Mouse (Mus musculus) liver, embryonic 13.5 days (tissue): ENCODE measurements around the gene Atp2a1. TPM values are rescaled to one million over a fixed set of nuclear protein-coding genes. Genes with fewer than 3 reads are reported as not detected.
A peak's percentile ranks its signal among the peaks of the same experiment; 100 is the strongest.

Source experiments
- ATAC-seq: fragments of 200-750 bp; cut with Nextera tagmentation; 2 replicates; pipeline ENCODE4 v1.8.0; 2017; ENCODE audit warnings: low read depth, mild to moderate bottlenecking, moderate number of reproducible peaks, moderate library complexity
- DNase-seq: peaks from one replicate; pipeline ENCODE4 v3.0.0; 2022
- H3K27ac ChIP-seq: fragments of 300-500 bp; sonication (generic); 2 replicates; pipeline ENCODE4 v1.5.1; 2015; ENCODE audit warnings: moderate library complexity, mild to moderate bottlenecking, inconsistent platforms
- H3K27me3 ChIP-seq: fragments of 300-500 bp; sonication (generic); 2 replicates; pipeline ENCODE4 v1.6.1; 2015; ENCODE audit warnings: mild to moderate bottlenecking, inconsistent platforms
- H3K36me3 ChIP-seq: fragments of 300-500 bp; sonication (generic); 2 replicates; pipeline ENCODE4 v1.6.1; 2015; ENCODE audit warnings: mild to moderate bottlenecking, inconsistent platforms
- H3K4me1 ChIP-seq: fragments of 300-500 bp; sonication (generic); replicated peaks from 2 replicates; pipeline ENCODE4 v1.6.1; 2015; ENCODE audit warnings: inconsistent platforms
- H3K4me2 ChIP-seq: fragments of 300-500 bp; sonication (generic); 2 replicates; pipeline ENCODE4 v1.6.1; 2015; ENCODE audit warnings: inconsistent platforms, mild to moderate bottlenecking, moderate library complexity
- H3K4me3 ChIP-seq: fragments of 300-500 bp; sonication (generic); replicated peaks from 2 replicates; pipeline ENCODE4 v1.5.1; 2015; ENCODE audit warnings: mild to moderate bottlenecking, inconsistent platforms
- H3K9ac ChIP-seq: fragments of 300-500 bp; sonication (generic); 2 replicates; pipeline ENCODE4 v1.6.1; 2015; ENCODE audit warnings: mild to moderate bottlenecking, inconsistent platforms
- H3K9me3 ChIP-seq: fragments of 300-500 bp; sonication (generic); replicated peaks from 2 replicates; pipeline ENCODE4 v1.6.1; 2016; ENCODE audit warnings: inconsistent platforms
- WGBS: fragments of 180-500 bp; shearing (Covaris S2); methylation state at CpG from one replicate; pipeline ENCODE4 v1.1.7; 2015; ENCODE audit not compliant: insufficient replicate concordance; 5-methylcytosine and 5-hydroxymethylcytosine counted together
- polyA plus RNA-seq: library from polyadenylated mRNA; unstranded; fragments of >200 nt; fragmentation: Nextera tagmentation; extraction: Ambion mirVana; gene quantifications from 2 replicates; pipeline ENCODE4 v1.2.1, GENCODE M21; 2015

The Atp2a1 gene
- polyA plus RNA-seq, result 1.1 and 2.4 TPM in 2 replicates

DNA sequence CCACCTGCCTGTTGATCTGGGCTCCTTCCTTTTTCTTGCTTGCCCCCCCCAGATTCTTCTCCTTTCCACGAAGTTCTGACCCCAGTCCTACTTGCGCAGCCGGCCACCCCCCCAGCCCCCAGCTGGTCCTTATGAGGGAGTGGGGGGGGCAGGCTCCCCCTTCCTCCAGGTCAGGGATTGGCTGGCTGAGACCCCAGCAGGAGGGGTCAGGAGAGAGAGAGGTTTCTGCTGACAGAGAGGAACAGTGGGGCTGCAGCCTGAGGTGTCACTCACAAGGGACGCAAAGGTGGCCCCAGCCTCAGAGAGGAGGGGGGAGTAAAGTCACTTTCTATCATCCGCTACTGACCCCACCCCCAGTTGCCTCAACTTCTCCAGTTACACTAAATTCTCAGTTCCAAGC, at the start of gene Atp2a1:
Atp2a1 (minus strand) TSS at position 105 of the 400 bp plus-strand sequence.
- Histone ChIP-seq H3K9me3 (no peaks in the 10 kb centered on the region), H3K4me3 (no peak within 1 kb of the TSS), H3K4me1 (peaks cover 42% of the 10 kb centered on the region), H3K27me3 (no peaks in the 10 kb centered on the region; the same call in 1 of the 2 replicates), H3K36me3 (peaks cover 18% of the 10 kb centered on the region), H3K9ac (no peak within 1 kb of the TSS), H3K4me2 (no peak within 1 kb of the TSS), H3K27ac (peak within 1 kb of the TSS; percentile 13; the same call in 1 of the 2 replicates)
- 46% methylated on average over 5 of the region's 5 CpGs for WGBS
- DNase-seq (no peak), ATAC-seq (no peak)

DNA sequence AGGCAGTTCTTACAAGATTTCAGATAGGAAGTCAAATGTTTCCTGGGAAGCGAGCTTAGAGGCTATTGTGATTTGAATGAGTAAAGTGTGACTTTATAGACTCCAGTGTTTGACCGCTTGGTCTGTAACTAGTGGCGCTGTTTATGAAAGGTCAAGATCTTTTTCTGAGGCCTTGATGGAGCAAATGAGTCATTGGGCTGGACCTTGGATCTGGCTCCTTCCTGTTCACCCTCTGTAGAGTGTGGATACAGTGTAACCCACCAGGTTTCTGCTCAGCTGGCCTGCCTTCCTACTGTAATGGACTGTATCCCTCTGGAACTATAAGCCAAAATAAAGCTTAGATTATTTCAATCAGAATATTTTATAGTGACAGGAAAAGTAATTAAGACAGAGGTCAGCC, 48.4 kb upstream of the Atp2a1 start:
- H3K4me3 ChIP-seq, result no peak overlapping the region
- ATAC-seq (no peak), DNase-seq (no peak)
- no peak overlapping the region for H3K9ac ChIP-seq
- H3K9me3 ChIP-seq, result no peaks in the 10 kb centered on the region
- no peak overlapping the region for H3K4me2 ChIP-seq
- no peaks in the 10 kb centered on the region for H3K36me3 ChIP-seq
- H3K27ac ChIP-seq, result no peak overlapping the region
- 0 out of 2 replicates have a peak, but pooled peaks cover 7% of the 10 kb centered on the region for H3K27me3 ChIP-seq
- WGBS, result 69% methylated on average over 3 of the region's 3 CpGs
- H3K4me1 ChIP-seq, result no peaks in the 10 kb centered on the region

DNA sequence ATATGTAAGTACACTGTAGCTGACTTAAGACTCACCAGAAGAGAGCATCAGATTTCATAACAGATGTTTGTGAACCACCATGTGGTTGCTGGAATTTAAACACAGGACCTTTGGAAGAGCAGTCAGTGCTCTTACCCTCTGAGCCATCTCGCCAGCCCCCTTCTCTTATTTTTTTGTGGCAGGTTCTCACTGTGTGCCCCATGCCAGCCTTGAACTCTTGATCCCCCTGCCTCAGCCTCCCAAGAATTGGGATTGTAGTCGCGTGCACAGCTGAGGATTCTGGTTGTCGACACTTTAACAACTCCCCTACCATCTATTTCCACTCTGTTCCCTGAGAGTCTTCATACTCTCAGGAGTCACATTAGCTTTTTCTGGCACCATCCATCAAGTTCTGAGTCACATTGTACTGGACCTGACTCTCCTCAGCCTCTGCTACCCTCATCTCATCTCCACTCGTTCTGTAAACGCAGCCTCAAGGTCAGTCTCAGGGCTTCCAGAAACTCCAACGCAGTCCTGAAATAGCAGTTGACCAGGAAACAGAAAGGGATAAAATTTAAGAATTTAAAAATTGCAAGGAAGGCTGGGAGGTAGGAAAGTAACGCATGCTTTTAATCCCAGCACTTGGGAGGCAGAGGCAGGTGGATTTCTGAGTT, 44.3 kb upstream of the Atp2a1 start:
- Histone ChIP-seq H3K4me1 (peaks cover 7% of the 10 kb centered on the region), H3K27ac (no peak overlapping the region), H3K36me3 (no peaks in the 10 kb centered on the region), H3K9ac (no peak overlapping the region), H3K4me2 (no peak overlapping the region), H3K4me3 (no peak overlapping the region), H3K9me3 (no peaks in the 10 kb centered on the region), H3K27me3 (0 out of 2 replicates have a peak, but pooled peaks cover 7% of the 10 kb centered on the region)
- DNase-seq (no peak), ATAC-seq (no peak)
- 72% methylated on average over 8 of the region's 8 CpGs for WGBS

GRCm38 (mm10) chr7:126504913-126505312, 42.0 kb upstream of the Atp2a1 start:
- no peak overlapping the region for H3K27ac ChIP-seq
- H3K27me3 ChIP-seq, result no peaks in the 10 kb centered on the region
- WGBS, result 65% methylated on average over 2 of the region's 2 CpGs
- peaks cover 22% of the 10 kb centered on the region for H3K4me1 ChIP-seq
- no peak overlapping the region for H3K4me3 ChIP-seq
- H3K9me3 ChIP-seq, result no peaks in the 10 kb centered on the region
- ATAC-seq, result no peak
- H3K9ac ChIP-seq, result no peak overlapping the region
- H3K4me2 ChIP-seq, result no peak overlapping the region
- H3K36me3 ChIP-seq, result peaks cover 14% of the 10 kb centered on the region
- no peak for DNase-seq

DNA sequence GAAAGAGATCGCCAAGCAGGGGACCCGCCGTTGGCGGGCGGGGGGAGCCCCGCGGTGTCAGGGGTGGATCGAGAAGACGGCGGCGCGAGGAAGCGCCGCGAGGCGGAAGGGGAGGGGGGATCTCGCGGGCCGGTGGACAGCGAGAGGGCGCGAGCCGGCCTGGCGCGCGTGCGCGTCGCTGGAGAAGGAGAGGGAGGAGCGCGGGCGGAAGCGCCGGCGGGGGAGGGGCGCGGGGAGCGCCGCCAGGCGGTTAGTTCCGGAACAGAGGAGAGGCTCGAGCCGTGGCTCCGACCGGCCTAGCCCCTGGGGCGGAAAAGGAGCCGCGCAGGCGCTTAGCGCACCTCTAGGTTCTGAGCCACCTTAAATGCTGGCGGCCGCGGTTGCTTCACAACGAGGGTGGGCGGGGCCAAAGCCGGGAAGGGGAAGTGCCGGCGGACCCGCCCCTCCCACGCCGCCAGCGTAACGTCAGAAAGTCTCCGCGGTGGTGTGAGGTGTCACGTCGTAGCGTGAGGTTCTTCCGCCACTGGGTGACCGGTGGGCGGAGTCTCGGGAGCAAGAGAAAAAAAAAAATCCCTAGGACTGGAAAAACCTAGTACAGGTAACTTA, 40.5 kb upstream of the Atp2a1 start, which contains the start of gene Atxn2l:
Atxn2l (minus strand) TSS at position 165 of the 606 bp plus-strand sequence.
- under 1% methylated on average over 67 of the region's 72 CpGs for WGBS
- peak; percentile 96 for DNase-seq
- H3K27me3 ChIP-seq, result no peaks in the 10 kb centered on the region

GRCm38 (mm10) chr7:126502751-126503150, 39.8 kb upstream of the Atp2a1 start:
- Histone ChIP-seq H3K4me2 (peak overlapping the region; percentile 82), H3K4me3 (peak overlapping the region; percentile 99), H3K36me3 (peaks cover 36% of the 10 kb centered on the region), H3K27me3 (no peaks in the 10 kb centered on the region), H3K27ac (peak overlapping the region; percentile 100), H3K9me3 (no peaks in the 10 kb centered on the region), H3K4me1 (peaks cover 31% of the 10 kb centered on the region), H3K9ac (peak overlapping the region; percentile 100)
- ATAC-seq (no peak), DNase-seq (no peak)
- WGBS, result under 1% methylated on average over 40 of the region's 40 CpGs

More for the DNA sequence above, 40.5 kb upstream of the Atp2a1 start, which contains the start of gene Atxn2l:
- H3K4me3 ChIP-seq, result peak within 1 kb of the TSS; percentile 99
- H3K9me3 ChIP-seq, result no peaks in the 10 kb centered on the region
- peak; percentile 80 for ATAC-seq
- H3K27ac ChIP-seq, result peak within 1 kb of the TSS; percentile 100
- peaks cover 29% of the 10 kb centered on the region for H3K36me3 ChIP-seq
- H3K4me2 ChIP-seq, result peak within 1 kb of the TSS; percentile 82
- peaks cover 26% of the 10 kb centered on the region for H3K4me1 ChIP-seq
- H3K9ac ChIP-seq, result peak within 1 kb of the TSS; percentile 100

DNA sequence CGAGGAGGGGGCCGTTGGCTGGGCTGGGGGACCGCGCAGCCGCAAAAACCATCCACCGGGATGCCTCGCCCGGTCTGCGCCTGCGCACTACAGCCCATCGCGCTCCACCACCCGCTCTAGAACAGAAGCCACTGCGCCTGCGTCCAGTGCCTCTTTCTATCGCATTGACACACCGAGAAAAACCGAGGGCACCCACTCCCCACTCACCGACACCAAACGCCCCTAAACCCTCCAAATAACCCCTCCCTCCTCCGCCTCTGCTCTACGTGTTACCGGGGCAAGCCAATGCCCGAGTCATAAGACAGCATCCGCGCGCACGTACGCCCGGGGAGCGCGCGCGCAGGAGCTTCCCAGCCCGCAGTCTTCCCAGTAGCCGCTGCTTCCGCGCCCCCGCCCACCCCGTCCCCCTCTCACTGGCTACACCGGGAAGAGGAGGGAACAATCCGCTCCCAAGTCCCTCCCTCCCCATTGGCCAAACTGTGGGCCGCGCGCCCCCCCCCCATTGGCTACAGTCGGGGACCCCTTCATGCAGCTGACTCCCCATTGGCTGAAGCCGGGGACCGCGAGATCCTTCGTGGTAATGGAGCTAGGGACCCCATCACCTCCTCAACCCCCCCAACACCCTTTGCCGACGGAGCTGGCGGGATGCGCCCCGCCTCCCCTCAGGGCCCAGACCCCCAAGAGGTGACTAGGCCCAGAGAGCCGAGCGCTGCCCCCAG, 39.3 kb upstream of the Atp2a1 start:
- under 1% methylated on average over 54 of the region's 57 CpGs for WGBS

GRCm38 (mm10) chr7:126501684-126502022, 38.7 kb upstream of the Atp2a1 start:
- peaks cover 31% of the 10 kb centered on the region for H3K4me1 ChIP-seq
- H3K4me3 ChIP-seq, result peak overlapping the region; percentile 99
- no peak for DNase-seq
- H3K9me3 ChIP-seq, result no peaks in the 10 kb centered on the region
- H3K27me3 ChIP-seq, result no peaks in the 10 kb centered on the region
- peak overlapping the region; percentile 100 for H3K27ac ChIP-seq
- ATAC-seq, result no peak
- peak overlapping the region; percentile 82 for H3K4me2 ChIP-seq
- WGBS, result 1% methylated on average over 9 of the region's 9 CpGs
- H3K9ac ChIP-seq, result peak overlapping the region; percentile 100
- peaks cover 47% of the 10 kb centered on the region for H3K36me3 ChIP-seq

More for the DNA sequence above, 39.3 kb upstream of the Atp2a1 start:
- peak; percentile 92 for DNase-seq
- Histone ChIP-seq H3K4me1 (peaks cover 31% of the 10 kb centered on the region), H3K4me3 (peak overlapping the region; percentile 99), H3K27ac (peak overlapping the region; percentile 100), H3K9me3 (no peaks in the 10 kb centered on the region), H3K27me3 (no peaks in the 10 kb centered on the region), H3K9ac (peak overlapping the region; percentile 100), H3K4me2 (peak overlapping the region; percentile 82), H3K36me3 (peaks cover 41% of the 10 kb centered on the region)
- ATAC-seq, result peak; percentile 81

GRCm38 (mm10) chr7:126499416-126499815, 36.5 kb upstream of the Atp2a1 start:
- peaks cover 69% of the 10 kb centered on the region for H3K36me3 ChIP-seq
- no peak overlapping the region for H3K9ac ChIP-seq
- H3K4me1 ChIP-seq, result peaks cover 40% of the 10 kb centered on the region
- no peak overlapping the region for H3K4me3 ChIP-seq
- H3K4me2 ChIP-seq, result no peak overlapping the region
- H3K9me3 ChIP-seq, result no peaks in the 10 kb centered on the region
- no peak for ATAC-seq
- H3K27me3 ChIP-seq, result no peaks in the 10 kb centered on the region
- H3K27ac ChIP-seq, result no peak overlapping the region
- 90% methylated on average over 7 of the region's 7 CpGs for WGBS
- DNase-seq, result no peak

DNA sequence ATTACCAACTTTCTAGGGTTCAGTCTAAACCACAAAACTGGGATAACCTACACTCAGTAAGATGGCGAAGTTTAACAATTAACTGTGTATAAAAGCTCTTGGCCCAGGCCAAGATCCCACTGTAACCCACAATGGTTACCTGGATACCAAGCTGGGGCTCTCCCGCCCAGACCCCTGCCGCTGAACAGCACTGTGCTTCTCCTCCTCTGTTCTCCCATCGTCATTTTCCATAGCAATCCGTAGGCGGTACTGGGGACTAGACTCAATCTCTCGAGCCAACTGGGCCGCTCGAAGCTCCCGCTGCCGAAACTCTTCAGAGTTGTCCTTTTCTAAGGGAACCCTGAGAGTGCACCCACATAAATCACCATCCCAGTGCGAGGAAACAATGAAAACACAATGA, 35.1 kb upstream of the Atp2a1 start:
- H3K4me1 ChIP-seq, result peaks cover 46% of the 10 kb centered on the region
- WGBS, result 92% methylated on average over 12 of the region's 12 CpGs
- no peak overlapping the region for H3K9ac ChIP-seq

DNA sequence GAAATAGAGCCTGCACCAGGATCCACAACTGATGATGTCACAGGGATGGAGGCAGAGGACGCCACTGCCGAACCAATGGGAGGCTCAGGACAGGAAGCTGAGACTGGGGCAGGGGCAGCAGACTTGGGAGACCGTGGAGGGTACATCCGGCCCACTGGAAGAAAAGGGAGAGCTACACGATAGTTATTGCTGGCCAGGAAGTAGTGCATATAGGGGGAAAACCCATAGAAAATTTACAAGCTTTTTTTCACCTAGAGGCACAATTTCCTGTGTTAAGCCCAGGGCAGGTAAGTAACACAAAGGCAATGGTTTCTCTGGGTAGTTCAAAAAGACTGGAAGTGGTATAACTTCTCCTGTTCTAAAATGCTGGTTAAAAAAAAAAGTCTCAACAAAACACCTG, 33.6 kb upstream of the Atp2a1 start:
- Histone ChIP-seq H3K9me3 (no peaks in the 10 kb centered on the region), H3K27ac (no peak overlapping the region), H3K4me3 (no peak overlapping the region), H3K27me3 (no peaks in the 10 kb centered on the region), H3K36me3 (peaks cover 98% of the 10 kb centered on the region), H3K4me2 (no peak overlapping the region), H3K9ac (no peak overlapping the region), H3K4me1 (peaks cover 54% of the 10 kb centered on the region)
- WGBS, result 87% methylated on average over 5 of the region's 5 CpGs
- DNase-seq, result no peak
- no peak for ATAC-seq

More for the DNA sequence above, 35.1 kb upstream of the Atp2a1 start:
- DNase-seq (no peak), ATAC-seq (no peak)
- Histone ChIP-seq H3K27ac (no peak overlapping the region), H3K27me3 (no peaks in the 10 kb centered on the region), H3K36me3 (peaks cover 84% of the 10 kb centered on the region), H3K4me2 (no peak overlapping the region), H3K4me3 (no peak overlapping the region), H3K9me3 (no peaks in the 10 kb centered on the region)
